Mouse (Mus musculus): ENCODE results near the gene Jade3. TPM values are rescaled to one million over a fixed set of nuclear protein-coding genes. Genes with fewer than 3 reads are reported as not detected.

Jade3 gene
- polyA plus RNA-seq, 1 experiment, result 51.8 TPM

- no peak overlapping the region for H3K4me3 ChIP-seq (ENCODE audit: low read depth, low read length)
- no peaks in the 10 kb centered on the region for H3K27me3 ChIP-seq (ENCODE audit: control insufficient read depth, insufficient read depth, low read length, poor library complexity, severe bottlenecking)
- no peaks in the 10 kb centered on the region for H3K4me1 ChIP-seq (ENCODE audit: control insufficient read depth, insufficient read depth, low read length)
- H3K36me3 ChIP-seq (ENCODE audit: control insufficient read depth, insufficient read depth, low read length, poor library complexity, severe bottlenecking), result no peaks in the 10 kb centered on the region
- no peak overlapping the region for H3K9ac ChIP-seq (ENCODE audit: low read depth, poor library complexity, severe bottlenecking)
- TF ChIP-seq CTCF (IDR thresholded peaks at IDR 0.05; ENCODE audit: low read depth, low read length), result no peak
- TF ChIP-seq EP300 (IDR thresholded peaks at IDR 0.05; ENCODE audit: insufficient read depth, low read depth, low read length), result no peak
- no peaks in the 10 kb centered on the region for H3K9me3 ChIP-seq (replicated peaks; ENCODE audit: control insufficient read depth, insufficient read depth, low read length, poor library complexity, severe bottlenecking)
- H3K27ac ChIP-seq (ENCODE audit: insufficient read depth, low read length), result no peak overlapping the region
Measured at GRCm38 (mm10) chrX:20418461-20418860, 7.0 kb upstream of the Jade3 start.

DNA sequence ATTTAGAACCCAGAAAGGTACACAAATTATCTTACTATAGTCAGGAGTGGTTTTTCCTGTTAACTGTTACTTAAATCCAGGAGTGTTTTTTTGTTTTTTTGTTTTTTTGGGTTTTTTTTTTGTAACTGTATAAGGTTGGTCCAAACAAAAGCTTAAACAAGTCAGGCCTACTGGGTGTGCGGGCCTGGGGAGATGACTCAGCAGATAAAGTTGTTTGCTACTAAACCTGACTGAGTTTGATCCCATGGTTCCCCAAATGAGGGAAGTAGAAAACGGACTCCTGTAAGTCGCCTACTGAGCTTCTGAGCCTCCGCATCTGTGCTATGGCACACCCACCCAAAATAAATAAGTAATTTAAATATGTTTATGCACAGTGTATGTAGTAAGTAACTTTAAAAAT is 6.0 kb upstream of the Jade3 start:
- H3K27ac ChIP-seq (ENCODE audit: insufficient read depth, low read length), result peak overlapping the region; percentile 76
- TF ChIP-seq CTCF (IDR thresholded peaks at IDR 0.05; ENCODE audit: low read depth, low read length) (no peak), POLR2A (IDR thresholded peaks at IDR 0.05; ENCODE audit: insufficient read depth, low read length) (no peak), EP300 (IDR thresholded peaks at IDR 0.05; ENCODE audit: insufficient read depth, low read depth, low read length) (no peak)
- H3K9ac ChIP-seq (ENCODE audit: low read depth, poor library complexity, severe bottlenecking), result peak overlapping the region; percentile 0; the same call in 1 of the 2 replicates
- no peaks in the 10 kb centered on the region for H3K27me3 ChIP-seq (ENCODE audit: control insufficient read depth, insufficient read depth, low read length, poor library complexity, severe bottlenecking)
- 0 out of 2 replicates have a peak overlapping the region, but pooled peaks have one; percentile 22 for H3K4me3 ChIP-seq (ENCODE audit: low read depth, low read length)
- no peaks in the 10 kb centered on the region for H3K4me1 ChIP-seq (ENCODE audit: control insufficient read depth, insufficient read depth, low read length)
- H3K36me3 ChIP-seq (ENCODE audit: control insufficient read depth, insufficient read depth, low read length, poor library complexity, severe bottlenecking), result no peaks in the 10 kb centered on the region
- no peaks in the 10 kb centered on the region for H3K9me3 ChIP-seq (replicated peaks; ENCODE audit: control insufficient read depth, insufficient read depth, low read length, poor library complexity, severe bottlenecking)

DNA sequence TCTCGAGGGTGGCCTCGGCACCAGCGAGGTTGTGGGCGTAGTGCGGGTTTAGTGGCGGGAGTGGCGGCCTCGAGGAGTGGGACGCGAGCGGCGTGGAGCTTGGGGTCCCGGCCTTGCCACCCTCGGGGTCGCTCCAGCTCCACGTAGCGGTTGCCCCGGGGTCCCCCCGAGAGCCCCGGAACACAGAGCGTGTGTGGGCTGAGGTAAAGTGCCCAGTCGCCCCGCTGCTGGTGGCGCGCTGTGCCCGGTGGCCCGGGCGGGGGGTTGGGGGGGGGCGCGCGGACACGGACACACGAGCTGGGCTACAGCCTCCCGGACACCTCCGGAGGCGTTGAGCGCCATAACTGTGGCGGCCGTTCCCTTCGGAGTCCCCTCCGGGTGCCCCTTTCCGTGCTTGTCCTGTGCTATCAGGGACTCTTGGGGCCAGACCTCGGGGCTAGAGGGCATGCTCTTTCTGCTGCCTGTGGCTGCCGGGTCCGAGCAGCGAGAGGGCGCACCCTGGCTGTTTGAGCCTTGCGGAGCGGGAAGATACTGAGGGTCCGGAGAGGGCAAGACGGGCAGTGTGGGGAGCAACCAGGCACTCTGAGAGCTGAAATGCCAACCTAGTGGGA is 456 bp downstream of the Jade3 start:
- Histone ChIP-seq H3K9me3 (replicated peaks; ENCODE audit: control insufficient read depth, insufficient read depth, low read length, poor library complexity, severe bottlenecking) (no peaks in the 10 kb centered on the region), H3K27ac (ENCODE audit: insufficient read depth, low read length) (peak overlapping the region; percentile 53; the same call in 1 of the 2 replicates), H3K4me3 (ENCODE audit: low read depth, low read length) (peak overlapping the region; percentile 68), H3K27me3 (ENCODE audit: control insufficient read depth, insufficient read depth, low read length, poor library complexity, severe bottlenecking) (no peaks in the 10 kb centered on the region), H3K9ac (ENCODE audit: low read depth, poor library complexity, severe bottlenecking) (peak overlapping the region; percentile 89), H3K36me3 (ENCODE audit: control insufficient read depth, insufficient read depth, low read length, poor library complexity, severe bottlenecking) (peaks cover 5% of the 10 kb centered on the region; the same call in 1 of the 2 replicates), H3K4me1 (ENCODE audit: control insufficient read depth, insufficient read depth, low read length) (no peaks in the 10 kb centered on the region)
- TF ChIP-seq CTCF (IDR thresholded peaks at IDR 0.05; ENCODE audit: low read depth, low read length) (no peak), POLR2A (IDR thresholded peaks at IDR 0.05; ENCODE audit: insufficient read depth, low read length) (no peak), EP300 (IDR thresholded peaks at IDR 0.05; ENCODE audit: insufficient read depth, low read depth, low read length) (no peak)

DNA sequence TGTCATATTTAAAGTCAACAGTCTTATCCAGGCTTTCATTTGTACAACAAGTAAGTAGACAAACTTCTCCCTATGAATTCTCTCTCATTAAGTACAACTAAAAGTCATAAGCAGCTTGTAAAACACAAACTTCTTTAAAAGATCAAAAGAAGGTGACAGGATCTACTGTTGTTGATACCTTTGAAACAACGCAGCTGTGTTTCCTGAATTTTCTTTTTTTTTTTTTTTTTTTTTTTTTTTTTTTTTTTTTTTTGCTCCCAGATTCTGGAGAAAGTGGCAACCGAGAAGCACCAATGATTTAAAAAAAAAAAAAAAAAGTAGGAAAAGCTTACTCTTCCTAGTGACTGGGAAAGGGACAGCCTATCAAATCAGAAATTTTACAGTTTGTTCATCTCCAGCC is 57.7 kb downstream of the Jade3 start:
- TF ChIP-seq POLR2A (IDR thresholded peaks at IDR 0.05; ENCODE audit: insufficient read depth, low read length), result no peak
- no peak for TF ChIP-seq CTCF (IDR thresholded peaks at IDR 0.05; ENCODE audit: low read depth, low read length)
- no peak for TF ChIP-seq EP300 (IDR thresholded peaks at IDR 0.05; ENCODE audit: insufficient read depth, low read depth, low read length)
- H3K4me3 ChIP-seq (ENCODE audit: low read depth, low read length), result no peak overlapping the region
- H3K27ac ChIP-seq (ENCODE audit: insufficient read depth, low read length), result no peak overlapping the region
- no peaks in the 10 kb centered on the region for H3K4me1 ChIP-seq (ENCODE audit: control insufficient read depth, insufficient read depth, low read length)
- H3K9me3 ChIP-seq (replicated peaks; ENCODE audit: control insufficient read depth, insufficient read depth, low read length, poor library complexity, severe bottlenecking), result no peaks in the 10 kb centered on the region
- H3K27me3 ChIP-seq (ENCODE audit: control insufficient read depth, insufficient read depth, low read length, poor library complexity, severe bottlenecking), result no peaks in the 10 kb centered on the region
- no peak overlapping the region for H3K9ac ChIP-seq (ENCODE audit: low read depth, poor library complexity, severe bottlenecking)
- H3K36me3 ChIP-seq (ENCODE audit: control insufficient read depth, insufficient read depth, low read length, poor library complexity, severe bottlenecking), result peaks cover 2% of the 10 kb centered on the region; the same call in 1 of the 2 replicates

GRCm38 (mm10) chrX:20497682-20498081 is 72.2 kb downstream of the Jade3 start:
- Histone ChIP-seq H3K27me3 (ENCODE audit: control insufficient read depth, insufficient read depth, low read length, poor library complexity, severe bottlenecking) (no peaks in the 10 kb centered on the region), H3K4me1 (ENCODE audit: control insufficient read depth, insufficient read depth, low read length) (no peaks in the 10 kb centered on the region), H3K9ac (ENCODE audit: low read depth, poor library complexity, severe bottlenecking) (no peak overlapping the region), H3K9me3 (replicated peaks; ENCODE audit: control insufficient read depth, insufficient read depth, low read length, poor library complexity, severe bottlenecking) (no peaks in the 10 kb centered on the region), H3K27ac (ENCODE audit: insufficient read depth, low read length) (no peak overlapping the region), H3K4me3 (ENCODE audit: low read depth, low read length) (no peak overlapping the region), H3K36me3 (ENCODE audit: control insufficient read depth, insufficient read depth, low read length, poor library complexity, severe bottlenecking) (peaks cover 9% of the 10 kb centered on the region)
- TF ChIP-seq EP300 (IDR thresholded peaks at IDR 0.05; ENCODE audit: insufficient read depth, low read depth, low read length) (no peak), CTCF (IDR thresholded peaks at IDR 0.05; ENCODE audit: low read depth, low read length) (no peak), POLR2A (IDR thresholded peaks at IDR 0.05; ENCODE audit: insufficient read depth, low read length) (no peak)

GRCm38 (mm10) chrX:20520290-20520939 is 94.9 kb downstream of the Jade3 start:
- H3K9me3 ChIP-seq (replicated peaks; ENCODE audit: control insufficient read depth, insufficient read depth, low read length, poor library complexity, severe bottlenecking), result no peaks in the 10 kb centered on the region; the same call in 1 of the 2 replicates
- no peak overlapping the region for H3K27ac ChIP-seq (ENCODE audit: insufficient read depth, low read length)
- H3K9ac ChIP-seq (ENCODE audit: low read depth, poor library complexity, severe bottlenecking), result no peak overlapping the region
- no peak for TF ChIP-seq POLR2A (IDR thresholded peaks at IDR 0.05; ENCODE audit: insufficient read depth, low read length)
- no peak for TF ChIP-seq CTCF (IDR thresholded peaks at IDR 0.05; ENCODE audit: low read depth, low read length)
- no peak for TF ChIP-seq EP300 (IDR thresholded peaks at IDR 0.05; ENCODE audit: insufficient read depth, low read depth, low read length)
- no peaks in the 10 kb centered on the region for H3K4me1 ChIP-seq (ENCODE audit: control insufficient read depth, insufficient read depth, low read length)
- H3K4me3 ChIP-seq (ENCODE audit: low read depth, low read length), result no peak overlapping the region
- H3K36me3 ChIP-seq (ENCODE audit: control insufficient read depth, insufficient read depth, low read length, poor library complexity, severe bottlenecking), result peaks cover 2% of the 10 kb centered on the region
- H3K27me3 ChIP-seq (ENCODE audit: control insufficient read depth, insufficient read depth, low read length, poor library complexity, severe bottlenecking), result no peaks in the 10 kb centered on the region

Data from ES-Bruce4 (cell line).